Mouse (Mus musculus) left cerebral cortex, postnatal 10 days (tissue): ENCODE data around the gene Fam196a. TPM values are rescaled to one million over a fixed set of nuclear protein-coding genes. Genes with fewer than 3 reads are reported as not detected.

Source experiments
- DNase-seq, 2 experiments: peaks; one replicate each; pipeline ENCODE4 v3.0.0; 2021 to 2022; ENCODE audit warnings: low spot score in 2 of 2, mixed read lengths in 1 of 2; ENCODE audit errors: extremely low spot score in 1 of 2
- intact Hi-C: fragments of 180-260 bp; cut with DNase I; formaldehyde crosslinking; loops from one replicate; pipeline ENCODE4 v1.15.1; 2025
- total RNA-seq, 2 experiments: library from RNA; stranded (reverse); gene quantifications; 2 replicates each; pipeline ENCODE4 v1.2.3; 2021

Gene Fam196a
- 10 to 100 TPM; 17.8 to 17.9 TPM for total RNA-seq

- intact Hi-C loops, result no loop called here
- peak; percentile 63 to 74 for DNase-seq
Measured at GRCm38 (mm10) chr7:134937927-134938609, at the start of gene Fam196a. Gene Fam196a (minus strand): TSS chr7:134938430.

GRCm38 (mm10) chr7:134961608-134962007, 23.4 kb upstream of the Fam196a start:
- intact Hi-C loops, result no loop called here
- DNase-seq, result no peak

- DNase-seq, result no peak
- intact Hi-C loops, result no loop called here
Measured at GRCm38 (mm10) chr7:134960871-134961270, 22.6 kb upstream of the Fam196a start.

GRCm38 (mm10) chr7:134959086-134959485, 20.9 kb upstream of the Fam196a start:
- no peak for DNase-seq
- intact Hi-C loops, result no loop called here

- intact Hi-C loops, result no loop called here
- no peak for DNase-seq
Measured at GRCm38 (mm10) chr7:134945925-134946716, 7.9 kb upstream of the Fam196a start.

- intact Hi-C loops, result no loop called here
- no peak for DNase-seq
Measured at GRCm38 (mm10) chr7:134943701-134944100, 5.5 kb upstream of the Fam196a start.

GRCm38 (mm10) chr7:134943063-134943462, 4.8 kb upstream of the Fam196a start:
- DNase-seq, result no peak
- intact Hi-C loops, result no loop called here

GRCm38 (mm10) chr7:134941891-134942290, 3.7 kb upstream of the Fam196a start:
- DNase-seq, result no peak
- intact Hi-C loops, result no loop called here

- DNase-seq, result peak; percentile 10 to 51
- intact Hi-C loops, result no loop called here
Measured at GRCm38 (mm10) chr7:134937471-134937926, 731 bp downstream of the Fam196a start.

- DNase-seq, result no peak
- intact Hi-C loops, result no loop called here
Measured at GRCm38 (mm10) chr7:134931886-134932285, 6.3 kb downstream of the Fam196a start.

- intact Hi-C loops, result no loop called here
- no peak for DNase-seq
Measured at GRCm38 (mm10) chr7:134901992-134902391, 36.2 kb downstream of the Fam196a start.

GRCm38 (mm10) chr7:134899462-134899861, 38.8 kb downstream of the Fam196a start:
- intact Hi-C loops, result no loop called here
- no peak for DNase-seq

- intact Hi-C loops, result no loop called here
- DNase-seq, result no peak
Measured at GRCm38 (mm10) chr7:134894604-134895003, 43.6 kb downstream of the Fam196a start.

- intact Hi-C loops, result no loop called here
- DNase-seq, result no peak
Measured at GRCm38 (mm10) chr7:134892972-134893371, 45.3 kb downstream of the Fam196a start.

GRCm38 (mm10) chr7:134892449-134892871, 45.8 kb downstream of the Fam196a start:
- intact Hi-C loops, result no loop called here

GRCm38 (mm10) chr7:134883516-134883915, 54.7 kb downstream of the Fam196a start:
- intact Hi-C loops, result no loop called here
- no peak for DNase-seq

More at GRCm38 (mm10) chr7:134892449-134892871, 45.8 kb downstream of the Fam196a start:
- no peak for DNase-seq

GRCm38 (mm10) chr7:134880431-134880830, 57.8 kb downstream of the Fam196a start:
- no peak for DNase-seq
- intact Hi-C loops, result no loop called here

GRCm38 (mm10) chr7:134878985-134879384, 59.2 kb downstream of the Fam196a start:
- intact Hi-C loops, result no loop called here
- no peak for DNase-seq

- intact Hi-C loops, result no loop called here
- no peak for DNase-seq
Measured at GRCm38 (mm10) chr7:134872981-134873380, 65.2 kb downstream of the Fam196a start.

GRCm38 (mm10) chr7:134872511-134872910, 65.7 kb downstream of the Fam196a start:
- DNase-seq, result no peak
- intact Hi-C loops, result no loop called here
